Mouse (Mus musculus): ENCODE data around the gene Uqcr10.
"Not testable (repeated sequence)": the region's sequence is repeated elsewhere in the genome, so short reads cannot be mapped to it uniquely, and the experiment has no call there.

The Uqcr10 gene

GRCm38 (mm10) chr11:4715596-4715995, 11.5 kb upstream of the Uqcr10 start:
- in situ Hi-C loops (cut with MboI, MseI): no loop called here

GRCm38 (mm10) chr11:4714727-4715126, 10.6 kb upstream of the Uqcr10 start:
- in situ Hi-C loops (cut with MboI, MseI): no loop called here

DNA sequence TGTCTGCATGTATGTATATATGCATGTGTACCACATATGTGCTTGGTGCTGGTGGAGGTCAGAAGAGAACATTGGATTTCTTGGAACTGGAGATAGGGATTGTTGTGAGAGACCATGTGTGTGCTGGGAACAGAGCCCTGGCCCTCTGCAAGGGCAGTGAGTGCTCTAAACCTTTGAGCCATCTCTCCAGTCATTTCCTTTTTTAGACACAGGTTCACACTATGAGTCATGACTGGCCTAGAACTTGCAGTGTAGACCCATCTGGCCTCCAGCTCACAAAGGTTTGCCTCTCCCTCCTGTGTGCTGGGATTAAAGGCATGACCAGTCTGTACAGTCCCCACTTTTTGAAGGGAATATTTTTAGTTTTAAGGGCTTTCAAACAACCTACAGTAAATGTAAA, 8.7 kb upstream of the Uqcr10 start:
- in situ Hi-C loops (cut with MboI, MseI): no loop called here

DNA sequence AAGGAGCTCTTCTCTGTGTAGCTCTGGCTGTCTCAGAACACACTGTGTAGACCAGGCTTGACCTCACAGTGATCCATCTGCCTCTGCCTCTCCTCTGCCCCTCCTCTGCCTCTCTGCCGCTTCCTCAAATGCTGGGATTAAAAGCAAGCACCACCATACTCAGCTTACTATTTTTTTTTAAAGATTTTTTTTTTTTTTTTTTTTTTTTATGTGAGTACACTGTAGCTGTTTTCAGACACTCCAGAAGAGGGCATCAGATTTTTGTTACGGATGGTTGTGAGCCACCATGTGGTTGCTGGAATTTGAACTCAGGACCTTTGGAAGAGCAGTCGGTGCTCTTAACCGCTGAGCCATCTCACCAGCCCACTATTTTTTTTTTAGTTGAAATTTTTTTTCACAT, 6.0 kb upstream of the Uqcr10 start:
- in situ Hi-C loops (cut with MboI, MseI): not testable (repeated sequence)

DNA sequence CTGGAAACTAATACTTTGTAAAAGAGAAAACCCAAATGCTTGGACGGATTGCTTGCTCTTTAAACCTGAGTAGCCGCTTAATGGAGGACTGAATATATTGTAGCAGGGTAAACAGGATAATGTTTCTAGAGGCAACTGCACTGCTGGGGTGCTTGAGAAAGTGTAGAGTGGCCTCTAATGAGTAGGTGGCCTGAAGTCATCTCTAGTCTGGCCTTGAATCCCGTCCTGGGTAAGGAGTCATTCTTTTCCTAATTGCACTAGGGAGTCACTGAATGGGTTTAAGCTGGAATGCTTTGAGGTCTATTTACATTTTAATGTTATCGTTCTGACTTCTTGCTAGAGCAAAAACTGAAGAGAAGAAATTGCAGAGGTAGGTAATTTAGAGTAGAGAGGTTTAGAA, 1.0 kb upstream of the Uqcr10 start:
- in situ Hi-C loops (cut with MboI, MseI): no loop called here

- in situ Hi-C loops (cut with MboI, MseI): no loop called here
These were observed 462 bp downstream of the Uqcr10 start for GRCm38 (mm10) chr11:4703688-4704071.

DNA sequence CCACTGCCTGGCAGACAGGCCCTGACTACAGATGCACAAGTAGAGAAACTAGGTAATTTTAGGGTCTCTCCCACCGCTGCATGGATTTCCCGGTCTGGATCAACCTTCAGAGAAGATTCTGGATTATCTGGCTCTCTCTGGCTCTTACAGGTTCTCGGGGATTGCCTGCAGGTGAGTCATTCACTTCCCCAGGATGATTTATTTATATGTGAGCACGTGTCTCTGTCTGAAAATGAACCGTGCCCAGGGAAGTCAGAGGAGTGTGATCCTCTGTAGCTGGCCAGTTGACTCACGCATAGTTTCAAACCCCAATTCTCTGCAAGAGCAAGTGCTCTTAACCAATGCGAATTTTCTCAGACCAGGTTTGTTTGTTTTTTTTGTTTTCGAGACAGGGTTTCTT, 3.4 kb downstream of the Uqcr10 start:
- in situ Hi-C loops (cut with MboI, MseI): no loop called here

DNA sequence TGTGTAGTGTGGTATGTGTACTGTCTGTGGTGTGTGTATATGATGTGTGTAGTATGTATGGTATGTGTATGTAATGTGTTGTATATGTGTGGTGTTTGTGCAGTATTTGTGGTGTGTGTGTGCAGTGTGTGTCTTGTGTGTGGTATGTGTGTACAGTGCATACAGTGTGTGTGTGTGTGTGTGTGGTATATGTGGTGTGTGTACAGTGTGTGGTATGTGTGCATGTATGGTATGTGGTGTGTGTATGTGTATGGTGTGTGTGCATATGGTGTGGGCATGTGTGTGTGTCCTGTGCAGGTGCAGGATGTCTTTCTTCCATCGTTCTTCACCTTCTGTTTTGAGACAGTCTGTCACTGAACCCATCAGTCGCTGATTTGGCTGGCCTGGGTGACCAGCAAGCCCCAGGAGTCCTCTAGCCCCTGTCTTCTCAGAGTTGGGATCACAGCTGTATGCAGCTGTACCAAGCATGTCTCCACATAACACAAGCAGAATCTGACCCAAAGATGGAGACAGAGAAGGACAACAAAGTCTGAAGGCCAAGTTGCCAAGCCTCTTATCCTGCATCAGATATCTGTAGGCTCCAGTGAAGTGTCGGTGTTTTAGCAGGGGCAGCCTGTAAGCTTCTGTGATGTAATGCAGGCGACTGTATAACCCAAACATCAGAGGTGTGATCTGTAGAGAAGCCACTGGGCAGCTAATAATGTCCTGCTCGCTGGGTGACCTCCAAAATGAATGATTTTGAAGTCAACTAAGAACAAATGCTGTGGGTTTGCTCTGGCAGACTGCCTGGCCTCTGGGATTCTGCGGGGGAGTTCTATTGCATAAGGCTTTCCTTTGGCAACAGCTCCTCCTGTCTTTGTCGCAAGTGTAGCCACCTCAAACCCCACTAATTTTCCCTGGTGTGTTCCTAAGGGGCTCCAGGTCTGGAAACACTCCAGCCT, 6.8 kb downstream of the Uqcr10 start:
- in situ Hi-C loops (cut with MboI, MseI): no loop called here

GRCm38 (mm10) chr11:4692162-4692561, 12.0 kb downstream of the Uqcr10 start:
- in situ Hi-C loops (cut with MboI, MseI): no loop called here

GRCm38 (mm10) chr11:4691213-4691612, 12.9 kb downstream of the Uqcr10 start:
- in situ Hi-C loops (cut with MboI, MseI): no loop called here

DNA sequence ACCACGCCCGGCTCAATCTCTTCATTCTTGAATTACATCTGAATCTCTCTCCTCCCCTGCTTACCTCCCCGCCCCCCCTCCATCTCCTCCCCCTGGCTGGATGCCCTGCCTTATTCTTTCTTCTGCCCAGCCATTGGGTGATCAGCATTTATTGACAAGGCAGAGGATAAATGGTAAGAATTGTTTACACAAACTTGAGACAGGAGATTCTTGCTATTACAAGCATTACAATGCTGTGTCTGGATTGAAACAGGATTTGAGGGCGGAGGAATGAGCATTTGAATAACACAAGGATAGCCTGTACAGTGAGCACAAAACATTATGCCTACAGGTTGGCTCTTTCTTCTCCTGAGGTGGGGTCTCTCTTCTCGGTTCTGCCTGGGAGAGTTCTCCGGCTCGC, 13.8 kb downstream of the Uqcr10 start:
- in situ Hi-C loops (cut with MboI, MseI): no loop called here

DNA sequence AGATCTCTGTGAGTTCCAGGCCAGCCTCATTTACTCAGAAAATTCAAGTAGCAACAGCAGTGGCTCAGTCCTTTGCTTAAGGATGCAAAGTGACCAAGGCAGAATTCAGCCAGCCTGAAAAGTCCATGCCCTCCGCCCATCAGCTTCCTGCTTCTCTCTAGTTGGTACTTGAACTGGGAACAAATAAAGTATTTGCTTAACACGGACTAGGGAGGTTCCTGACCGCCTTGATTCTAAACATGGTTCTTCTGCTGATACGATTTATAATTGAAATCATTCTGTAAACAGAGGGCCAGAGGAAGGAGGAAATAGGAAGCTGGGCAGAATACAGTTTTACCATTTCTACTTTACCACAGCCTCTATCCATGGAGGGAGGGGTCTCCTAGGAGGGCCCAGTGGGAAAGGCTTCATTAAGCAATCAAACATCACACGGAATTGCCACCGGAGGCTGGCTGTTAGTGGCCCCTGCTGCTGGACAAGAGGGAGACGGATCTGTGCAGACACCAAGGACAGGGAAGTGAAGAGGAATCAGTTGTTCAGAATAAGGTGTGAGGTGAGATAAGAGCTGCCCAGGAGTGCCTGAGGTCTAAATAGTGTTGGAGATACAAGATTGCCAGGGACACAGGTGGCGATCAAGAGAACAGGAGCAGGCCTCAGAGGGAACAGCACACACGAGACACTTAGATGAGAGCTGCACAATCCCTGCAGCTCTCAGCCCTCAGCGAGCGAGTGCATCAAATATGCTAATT, 15.3 kb downstream of the Uqcr10 start:
- in situ Hi-C loops (cut with MboI, MseI): no loop called here

- in situ Hi-C loops (cut with MboI, MseI): no loop called here
These were observed 16.3 kb downstream of the Uqcr10 start for GRCm38 (mm10) chr11:4687874-4688273.

DNA sequence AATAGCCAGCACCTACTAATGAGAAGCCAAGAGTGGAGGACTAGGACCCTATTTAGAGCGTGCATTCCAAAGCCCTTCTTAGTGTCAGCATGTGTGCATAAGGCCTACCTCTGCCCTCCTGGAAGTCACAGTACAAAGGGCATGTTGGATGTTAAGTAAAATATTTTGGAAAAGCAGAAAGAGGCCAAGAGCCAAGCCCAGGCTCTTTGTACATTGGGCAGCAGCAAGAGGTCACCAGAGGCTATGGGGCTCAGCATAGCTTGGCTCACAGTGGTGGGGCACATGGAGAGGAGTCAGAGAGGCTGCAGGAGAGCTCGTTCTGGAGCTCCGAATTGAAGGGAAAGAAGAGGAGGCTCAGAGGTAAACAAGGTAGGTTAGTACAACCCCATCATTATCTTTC, 17.1 kb downstream of the Uqcr10 start:
- in situ Hi-C loops (cut with MboI, MseI): no loop called here

GRCm38 (mm10) chr11:4685510-4685909, 18.6 kb downstream of the Uqcr10 start:
- in situ Hi-C loops (cut with MboI, MseI): no loop called here

DNA sequence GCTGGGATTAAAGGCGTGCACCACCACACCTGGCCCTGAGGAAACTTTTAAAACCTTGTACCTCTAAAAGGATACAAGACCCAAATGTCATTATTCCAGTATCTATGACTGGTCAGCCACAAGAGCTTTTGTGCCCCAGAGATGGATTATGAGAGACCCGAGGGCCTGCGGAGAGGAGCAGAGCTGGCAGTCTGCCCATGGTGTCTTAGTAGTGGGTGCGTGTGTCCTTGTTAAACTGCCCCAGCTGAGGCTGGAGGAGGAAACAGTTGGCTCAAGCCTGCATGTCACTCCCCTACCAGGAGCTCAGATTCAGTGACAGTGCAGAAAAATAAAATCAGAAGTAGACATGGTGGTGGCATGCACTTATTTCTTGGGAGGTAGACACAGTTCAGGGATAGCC, 19.1 kb downstream of the Uqcr10 start:
- in situ Hi-C loops (cut with MboI, MseI): no loop called here

- in situ Hi-C loops (cut with MboI, MseI): no loop called here
These were observed 20.0 kb downstream of the Uqcr10 start for GRCm38 (mm10) chr11:4684186-4684585.

DNA sequence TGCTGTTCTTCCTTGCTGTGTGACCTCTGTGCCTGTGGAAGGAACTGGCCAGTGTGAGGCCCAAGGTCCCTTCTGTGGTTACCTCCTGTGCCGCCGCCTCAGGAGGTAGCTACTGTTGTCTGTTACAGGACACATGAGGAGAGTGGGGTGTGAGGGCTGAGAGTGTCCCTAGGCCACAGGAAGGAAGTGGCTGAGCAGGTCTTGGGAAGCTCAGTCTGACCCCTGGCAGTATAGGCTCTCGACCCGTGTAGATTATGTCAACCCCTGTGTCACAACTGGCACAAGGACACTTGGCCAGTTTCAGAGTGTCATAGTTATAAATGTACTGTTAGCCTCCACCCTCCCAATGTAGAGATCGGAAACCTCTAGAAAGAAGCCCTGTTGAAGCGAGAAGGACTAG, 20.6 kb downstream of the Uqcr10 start:
- in situ Hi-C loops (cut with MboI, MseI): no loop called here

GRCm38 (mm10) chr11:4680126-4680525, 24.0 kb downstream of the Uqcr10 start:
- in situ Hi-C loops (cut with MboI, MseI): no loop called here

- in situ Hi-C loops (cut with MboI, MseI): no loop called here
These were observed 24.7 kb downstream of the Uqcr10 start for GRCm38 (mm10) chr11:4679441-4679832.

- in situ Hi-C loops (cut with MboI, MseI): no loop called here
These were observed 25.3 kb downstream of the Uqcr10 start for GRCm38 (mm10) chr11:4678700-4679440.

- in situ Hi-C loops (cut with MboI, MseI): no loop called here
These were observed 26.8 kb downstream of the Uqcr10 start for GRCm38 (mm10) chr11:4677250-4677872.
